Mouse (Mus musculus) urinary bladder, postnatal 36 days (tissue): ENCODE measurements around the gene Zcrb1.
"Not testable (repeated sequence)": the region's sequence is repeated elsewhere in the genome, so short reads cannot be mapped to it uniquely, and the experiment has no call there.

Source experiments
- DNase-seq, 2 experiments: peaks; one replicate each; pipeline ENCODE4 v3.0.0; 2022; ENCODE audit warnings: low spot score in 2 of 2, mixed read lengths in 1 of 2

Gene Zcrb1

GRCm38 (mm10) chr15:93397826-93398698 lies at the start of gene Zcrb1, which contains the start of gene Pphln1:
Gene Zcrb1 (minus strand): TSS chr15:93398334.
Gene Pphln1 (plus strand): TSS chr15:93398350.
- DNase-seq, result peak; percentile 70 to 79

GRCm38 (mm10) chr15:93443676-93444075 lies 45.5 kb upstream of the Zcrb1 start:
- DNase-seq, result no peak

DNA sequence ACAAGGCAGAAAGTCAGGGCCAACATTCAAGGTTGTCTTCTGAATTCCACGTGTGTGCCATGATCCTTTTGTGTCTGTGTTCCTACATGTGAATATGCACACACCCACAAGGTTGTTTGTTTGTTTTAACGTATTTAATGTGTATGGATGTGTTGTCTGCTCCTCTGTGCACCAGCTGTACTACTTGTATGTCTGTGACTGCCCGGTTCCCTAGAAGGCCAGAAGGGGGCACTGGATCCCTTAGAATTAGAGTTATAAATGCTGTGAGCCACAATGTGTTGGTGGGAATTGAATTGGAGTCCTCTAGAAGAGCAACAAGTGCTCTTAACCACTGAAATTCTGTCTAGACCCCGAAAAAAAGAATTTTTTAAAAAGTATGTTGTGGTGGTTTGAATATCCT lies 44.1 kb upstream of the Zcrb1 start:
- no peak for DNase-seq

DNA sequence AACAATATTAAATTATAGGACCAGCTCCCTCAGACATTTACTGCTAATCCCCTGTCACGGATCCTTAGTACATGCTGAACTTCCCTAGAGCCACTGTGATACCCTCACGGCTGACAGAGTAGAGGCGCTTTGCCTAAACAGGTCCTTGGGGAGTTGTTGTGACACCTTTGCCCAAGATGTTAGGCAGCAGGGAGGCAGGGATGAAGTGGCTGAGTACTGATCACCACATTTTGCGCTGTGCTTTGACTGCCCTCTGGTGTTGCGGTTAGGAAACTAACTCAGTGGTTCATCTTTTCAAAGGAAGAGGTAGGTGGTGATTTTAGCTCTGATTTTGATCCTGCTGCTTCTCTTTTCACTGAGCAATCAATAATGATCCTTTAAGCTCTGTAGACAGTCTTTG lies 40.5 kb upstream of the Zcrb1 start:
- peak; percentile 44 to 53 for DNase-seq

GRCm38 (mm10) chr15:93435998-93436397 lies 37.9 kb upstream of the Zcrb1 start:
- no peak for DNase-seq

GRCm38 (mm10) chr15:93433811-93434210 lies 35.7 kb upstream of the Zcrb1 start:
- DNase-seq, result no peak

GRCm38 (mm10) chr15:93422537-93422936 lies 24.4 kb upstream of the Zcrb1 start:
- DNase-seq, result no peak

- DNase-seq, result no peak
Measured at GRCm38 (mm10) chr15:93420596-93420995, 22.5 kb upstream of the Zcrb1 start.

DNA sequence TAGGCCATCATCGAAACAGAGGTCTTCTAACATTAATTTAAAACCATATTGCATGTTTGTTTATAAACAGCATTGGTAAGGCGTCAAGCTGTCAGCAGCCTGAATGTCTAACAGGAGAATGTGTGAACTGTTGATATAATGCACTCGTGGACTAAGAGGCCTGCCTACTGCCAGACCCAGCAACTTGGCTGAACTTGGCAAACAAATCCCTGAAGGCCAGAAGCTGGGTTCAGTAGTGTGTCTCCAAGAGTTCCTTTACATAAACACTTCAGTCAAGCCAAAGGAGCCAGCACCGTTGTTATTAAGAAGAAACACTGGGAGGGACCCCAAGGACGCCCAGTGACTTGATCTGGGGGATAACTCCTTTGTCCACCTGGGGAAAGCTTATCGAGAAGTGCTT lies 18.2 kb upstream of the Zcrb1 start:
- DNase-seq, result no peak

DNA sequence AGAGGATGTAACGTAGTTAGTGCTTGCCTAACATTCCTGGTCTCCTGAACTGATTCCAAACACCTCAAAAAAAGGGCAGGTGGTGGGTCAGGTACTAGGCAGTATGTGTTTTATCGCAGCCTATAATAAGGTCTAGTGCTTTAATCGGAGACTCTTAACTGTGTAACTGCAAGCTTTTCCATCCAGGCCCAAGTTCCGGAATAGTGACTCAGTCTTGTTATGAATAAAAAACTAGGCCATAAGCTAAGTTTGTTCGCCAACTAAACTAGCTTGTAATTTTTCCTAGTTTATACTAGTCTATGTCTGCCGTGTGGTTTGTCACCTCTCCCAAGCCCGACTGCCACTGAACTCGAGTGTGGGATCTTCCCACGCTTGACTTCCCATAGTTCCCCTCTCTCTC lies 16.3 kb upstream of the Zcrb1 start:
- no peak for DNase-seq

DNA sequence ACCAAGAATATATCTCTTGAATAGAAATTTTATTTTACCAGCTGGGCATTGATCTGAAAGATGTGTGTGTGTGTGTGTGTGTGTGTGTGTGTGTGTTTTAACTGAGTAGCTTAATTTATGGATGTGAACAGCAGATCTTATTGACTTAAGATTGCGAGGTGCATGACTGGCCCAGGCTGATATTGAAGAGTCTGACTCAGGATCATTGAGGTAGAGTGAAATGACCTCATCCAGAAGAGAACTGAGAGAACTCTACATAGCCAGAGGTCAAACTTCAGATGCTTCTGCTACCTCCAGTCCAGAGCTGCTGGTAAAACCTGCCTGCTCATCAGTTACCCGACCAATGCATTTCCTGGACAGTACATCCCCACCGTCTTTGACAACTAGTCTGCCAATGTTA lies 14.3 kb upstream of the Zcrb1 start:
- DNase-seq, result no peak

GRCm38 (mm10) chr15:93406492-93406891 lies 8.4 kb upstream of the Zcrb1 start:
- no peak for DNase-seq

- DNase-seq, result no peak
Measured at GRCm38 (mm10) chr15:93405446-93405986, 7.4 kb upstream of the Zcrb1 start.

DNA sequence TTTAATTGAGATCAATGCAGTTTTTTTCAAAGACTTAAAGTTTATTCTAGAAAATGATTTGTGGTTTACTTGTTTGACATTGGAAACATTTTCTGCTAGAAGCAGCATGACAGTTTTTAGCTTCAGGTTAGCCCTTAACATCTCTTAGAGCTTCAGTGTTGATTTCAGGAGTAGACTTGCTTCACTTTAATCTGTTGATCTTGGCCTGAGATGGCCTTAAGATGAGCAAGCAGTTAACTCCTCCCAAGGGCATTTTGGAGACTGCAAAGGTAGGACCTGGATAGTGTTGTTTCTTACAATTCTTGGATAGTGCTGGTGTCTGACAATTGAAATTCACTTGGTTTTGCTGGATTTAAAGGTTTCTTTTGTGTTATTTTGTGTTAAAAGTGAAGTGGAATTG lies 6.7 kb upstream of the Zcrb1 start:
- DNase-seq, result no peak

DNA sequence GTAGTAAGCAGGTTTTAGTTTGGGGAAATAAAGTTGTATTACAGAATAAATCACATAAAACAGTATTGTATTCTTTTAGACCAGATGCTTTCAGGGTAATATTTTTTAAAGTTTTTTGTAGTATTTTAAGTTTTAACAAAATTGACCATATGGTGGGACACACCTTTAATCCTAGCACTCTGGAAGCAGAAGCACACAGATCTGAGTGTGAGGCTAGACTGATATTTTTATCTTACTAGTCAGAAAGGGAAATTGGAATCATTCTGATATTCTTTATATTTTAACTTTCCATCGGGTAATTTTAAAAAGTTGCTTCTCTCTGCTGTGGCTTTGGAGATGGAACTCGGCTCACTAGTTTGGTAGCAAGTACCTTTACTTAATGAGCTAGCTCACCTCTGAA lies 4.6 kb upstream of the Zcrb1 start:
- no peak for DNase-seq

GRCm38 (mm10) chr15:93401446-93401845 lies 3.3 kb upstream of the Zcrb1 start:
- DNase-seq, result no peak

DNA sequence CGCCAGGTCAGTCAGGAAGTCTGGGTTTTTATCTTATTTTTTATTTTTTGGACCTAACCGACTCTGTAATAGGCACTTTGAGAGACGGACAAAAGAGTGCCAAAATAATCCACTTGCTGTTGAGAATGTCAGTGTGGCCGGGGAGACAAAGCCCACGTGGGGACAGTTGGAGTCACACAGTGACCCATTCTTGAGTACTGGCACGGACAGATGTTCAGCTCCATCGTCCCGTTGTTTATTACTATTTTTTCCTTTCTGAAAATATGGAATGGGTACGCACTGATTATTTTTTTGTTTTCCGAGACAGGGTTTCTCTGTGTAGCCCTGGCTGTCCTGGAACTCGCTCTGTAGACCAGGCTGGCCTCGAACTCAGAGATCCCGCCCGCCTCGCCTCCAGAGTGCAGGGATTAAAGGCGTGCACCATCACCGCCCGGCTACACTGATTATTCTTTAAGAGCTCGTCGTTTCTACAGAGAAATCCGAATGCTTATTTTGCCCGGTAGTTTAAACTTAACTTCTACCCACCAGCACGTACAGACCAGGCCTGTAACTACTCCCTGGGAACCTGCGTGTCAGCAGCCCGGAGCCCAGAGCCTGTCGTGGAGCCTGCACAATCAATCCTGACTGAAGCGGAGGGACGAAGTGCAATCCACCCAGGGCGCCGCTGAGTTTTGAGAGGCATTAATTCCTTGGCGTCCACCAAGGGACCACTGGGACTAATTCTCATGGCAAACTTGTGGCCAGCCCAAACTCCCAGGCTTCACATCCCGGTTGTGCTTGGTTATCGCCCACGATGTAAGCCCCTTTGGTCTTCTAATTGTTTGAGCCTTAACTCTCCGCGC lies 786 bp upstream of the Zcrb1 start:
- DNase-seq, result no peak

DNA sequence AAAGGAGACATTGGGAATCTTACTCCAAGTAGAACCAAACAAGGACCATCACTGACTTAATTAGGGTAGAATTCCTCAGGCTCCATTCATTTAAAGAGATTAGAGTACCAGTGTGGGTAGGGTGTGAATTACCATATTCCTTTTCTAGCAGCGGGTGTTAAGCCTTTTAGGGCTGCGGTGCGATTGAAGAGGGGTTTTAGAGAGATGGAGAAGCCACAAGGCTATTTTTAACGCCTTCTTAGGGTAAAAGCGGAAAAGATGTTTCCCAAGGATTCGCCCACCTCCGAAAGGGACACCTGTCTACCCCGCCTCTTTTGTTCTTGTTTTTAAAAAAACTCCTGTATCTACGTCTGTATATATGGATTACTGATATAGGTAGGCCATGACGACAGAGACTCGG lies 865 bp downstream of the Zcrb1 start:
- no peak for DNase-seq

- DNase-seq, result no peak
Measured at GRCm38 (mm10) chr15:93381337-93381736, 16.8 kb downstream of the Zcrb1 start.

- DNase-seq, result no peak
Measured at GRCm38 (mm10) chr15:93379177-93379576, 19.0 kb downstream of the Zcrb1 start.

GRCm38 (mm10) chr15:93375696-93376095 lies 22.4 kb downstream of the Zcrb1 start:
- DNase-seq, result no peak

DNA sequence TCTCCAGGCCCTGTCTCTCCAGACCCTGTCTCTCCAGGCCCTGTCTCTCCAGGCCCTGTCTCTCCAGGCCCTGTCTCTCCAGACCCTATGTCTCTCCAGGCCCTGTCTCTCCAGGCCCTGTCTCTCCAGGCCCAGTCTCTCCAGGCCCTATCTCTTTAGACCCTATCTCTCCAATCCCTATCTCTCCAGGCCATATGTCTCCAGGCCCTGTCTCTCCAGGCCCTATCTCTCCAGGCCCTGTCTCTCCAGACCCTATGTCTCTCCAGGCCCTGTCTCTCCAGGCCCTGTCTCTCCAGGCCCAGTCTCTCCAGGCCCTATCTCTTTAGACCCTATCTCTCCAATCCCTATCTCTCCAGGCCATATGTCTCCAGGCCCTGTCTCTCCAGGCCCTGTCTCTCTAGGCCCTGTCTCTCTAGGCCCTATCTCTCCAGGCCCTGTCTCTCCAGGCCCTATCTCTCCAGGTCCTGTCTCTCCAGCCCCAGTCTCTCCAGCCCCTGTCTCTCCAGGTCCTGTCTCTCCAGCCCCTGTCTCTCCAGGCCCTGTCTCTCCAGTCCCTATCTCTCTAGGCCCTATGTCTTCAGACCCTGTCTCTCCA lies 25.5 kb downstream of the Zcrb1 start:
- DNase-seq, result not testable (repeated sequence)
